Mouse (Mus musculus) limb, embryonic 11.5 days (tissue): ENCODE data around the gene Slc29a2. TPM values are rescaled to one million over a fixed set of nuclear protein-coding genes. Genes with fewer than 3 reads are reported as not detected.

Experiments used
- ATAC-seq: fragments of 200-750 bp; cut with Nextera tagmentation; 2 replicates; pipeline ENCODE4 v1.8.0; 2017; ENCODE audit warnings: low read depth; ENCODE audit not compliant: insufficient number of reproducible peaks, low FRiP score, low TSS enrichment
- DNase-seq: peaks from one replicate; pipeline ENCODE4 v3.0.0-alpha.2; 2015; ENCODE audit warnings: low spot score
- H3K27ac ChIP-seq: fragments of 300-500 bp; sonication (generic); replicated peaks from 2 replicates; pipeline ENCODE4 v1.5.1; 2014; ENCODE audit warnings: low read depth, mild to moderate bottlenecking, low read length
- H3K27me3 ChIP-seq: fragments of 300-500 bp; sonication (generic); 2 replicates; pipeline ENCODE4 v1.6.1; 2014; ENCODE audit warnings: mild to moderate bottlenecking, low read length, mixed read lengths; ENCODE audit not compliant: control insufficient read depth, insufficient read depth
- H3K36me3 ChIP-seq: fragments of 300-500 bp; sonication (generic); 2 replicates; pipeline ENCODE4 v1.6.1; 2014; ENCODE audit warnings: mild to moderate bottlenecking, low read length, moderate library complexity, mixed read lengths; ENCODE audit not compliant: control insufficient read depth, insufficient read depth
- H3K4me1 ChIP-seq: fragments of 300-500 bp; sonication (generic); 2 replicates; pipeline ENCODE4 v1.6.1; 2014; ENCODE audit warnings: low read length, mixed read lengths; ENCODE audit not compliant: control insufficient read depth, insufficient read depth
- H3K4me2 ChIP-seq: fragments of 300-500 bp; sonication (generic); 2 replicates; pipeline ENCODE4 v1.6.1; 2014; ENCODE audit warnings: low read depth, mild to moderate bottlenecking, moderate library complexity; ENCODE audit not compliant: severe bottlenecking
- H3K4me3 ChIP-seq: fragments of 300-500 bp; sonication (generic); 2 replicates; pipeline ENCODE4 v1.5.1; 2014; ENCODE audit warnings: low read depth, low read length
- H3K9ac ChIP-seq: fragments of 300-500 bp; sonication (generic); 2 replicates; pipeline ENCODE4 v1.6.1; 2014; ENCODE audit warnings: mild to moderate bottlenecking, low read length
- H3K9me3 ChIP-seq: fragments of 300-500 bp; sonication (generic); 2 replicates; pipeline ENCODE4 v1.6.1; 2016; ENCODE audit warnings: low read length; ENCODE audit not compliant: control insufficient read depth
- WGBS: fragments of 180-500 bp; shearing (Covaris S2); extraction: QIAGEN DNeasy Blood & Tissue Kit; methylation state at CpG from one replicate; pipeline ENCODE4 v1.1.7; 2014; 5-methylcytosine and 5-hydroxymethylcytosine counted together
- polyA plus RNA-seq: library from polyadenylated mRNA; unstranded; fragments of >200 nt; fragmentation: Nextera tagmentation; extraction: Ambion mirVana; gene quantifications from 2 replicates; pipeline ENCODE4 v1.2.1, GENCODE M21; 2014

Slc29a2 gene
- polyA plus RNA-seq, 1 experiment from 2014 or later: 5.0 TPM

DNA sequence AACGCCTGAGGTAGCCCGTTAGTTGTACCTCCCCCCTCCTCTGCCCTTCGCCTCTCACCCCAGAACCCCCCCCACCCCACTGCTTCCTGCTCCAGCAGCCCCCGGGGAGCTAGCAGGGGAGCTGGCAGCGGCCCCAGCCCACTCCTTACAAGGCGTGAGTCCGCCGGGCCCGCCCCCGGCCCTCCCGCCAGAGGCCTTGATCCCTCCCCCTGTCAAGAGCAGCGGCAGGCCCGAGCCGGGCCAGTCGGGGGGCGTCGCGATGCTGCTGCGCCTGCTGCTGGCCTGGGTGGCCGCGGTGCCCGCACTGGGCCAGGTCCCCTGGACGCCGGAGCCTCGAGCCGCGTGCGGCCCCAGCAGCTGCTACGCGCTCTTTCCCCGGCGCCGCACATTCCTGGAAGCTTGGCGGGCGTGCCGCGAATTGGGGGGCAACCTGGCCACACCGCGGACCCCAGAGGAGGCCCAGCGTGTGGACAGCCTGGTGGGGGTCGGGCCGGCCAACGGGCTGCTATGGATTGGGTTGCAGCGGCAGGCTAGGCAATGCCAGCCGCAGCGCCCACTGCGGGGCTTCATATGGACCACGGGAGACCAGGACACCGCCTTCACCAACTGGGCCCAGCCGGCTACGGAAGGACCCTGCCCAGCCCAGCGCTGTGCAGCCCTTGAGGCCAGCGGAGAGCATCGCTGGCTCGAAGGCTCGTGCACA, 44.4 kb downstream of the Slc29a2 start, which contains the start of gene Cd248:
Gene Cd248 (plus strand): TSS at position 212 of the 703 bp plus-strand sequence.
- Histone ChIP-seq H3K27ac (peak within 1 kb of the TSS; percentile 87), H3K27me3 (0 out of 2 replicates have a peak, but pooled peaks cover 2% of the 10 kb centered on the region), H3K36me3 (no peaks in the 10 kb centered on the region; the same call in 1 of the 2 replicates), H3K4me3 (peak within 1 kb of the TSS; percentile 57), H3K4me1 (peaks cover 47% of the 10 kb centered on the region), H3K4me2 (peak within 1 kb of the TSS; percentile 99), H3K9me3 (no peaks in the 10 kb centered on the region), H3K9ac (peak within 1 kb of the TSS; percentile 77)
- 1% methylated on average over 51 of the region's 56 CpGs for WGBS
- DNase-seq (peak; percentile 79), ATAC-seq (no peak)

DNA sequence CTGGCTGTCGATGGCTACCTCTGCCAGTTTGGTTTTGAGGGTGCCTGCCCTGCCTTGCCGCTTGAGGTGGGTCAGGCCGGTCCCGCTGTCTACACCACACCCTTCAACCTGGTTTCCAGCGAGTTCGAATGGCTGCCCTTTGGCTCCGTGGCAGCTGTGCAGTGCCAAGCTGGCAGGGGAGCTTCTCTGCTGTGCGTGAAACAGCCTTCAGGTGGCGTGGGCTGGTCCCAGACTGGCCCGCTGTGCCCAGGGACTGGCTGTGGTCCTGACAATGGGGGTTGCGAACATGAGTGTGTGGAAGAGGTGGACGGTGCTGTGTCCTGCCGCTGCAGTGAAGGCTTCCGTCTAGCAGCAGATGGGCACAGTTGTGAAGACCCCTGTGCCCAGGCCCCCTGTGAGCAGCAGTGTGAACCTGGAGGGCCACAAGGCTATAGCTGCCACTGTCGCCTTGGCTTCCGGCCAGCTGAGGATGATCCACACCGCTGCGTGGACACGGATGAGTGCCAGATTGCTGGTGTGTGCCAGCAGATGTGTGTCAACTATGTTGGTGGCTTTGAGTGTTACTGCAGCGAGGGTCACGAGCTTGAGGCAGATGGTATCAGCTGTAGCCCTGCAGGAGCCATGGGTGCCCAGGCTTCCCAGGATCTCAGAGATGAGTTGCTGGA, 45.0 kb downstream of the Slc29a2 start:
- DNase-seq: no peak
- 0 out of 2 replicates have a peak, but pooled peaks cover 2% of the 10 kb centered on the region for H3K27me3 ChIP-seq

GRCm38 (mm10) chr19:5069486-5069885, 45.8 kb downstream of the Slc29a2 start:
- H3K27ac ChIP-seq: 0 out of 2 replicates have a peak overlapping the region, but pooled peaks have one; percentile 98
- 0 out of 2 replicates have a peak overlapping the region, but pooled peaks have one; percentile 0 for H3K4me3 ChIP-seq
- H3K4me1 ChIP-seq: peaks cover 47% of the 10 kb centered on the region
- H3K9me3 ChIP-seq: no peaks in the 10 kb centered on the region
- ATAC-seq (no peak), DNase-seq (no peak)
- H3K36me3 ChIP-seq: no peaks in the 10 kb centered on the region; the same call in 1 of the 2 replicates
- no peak overlapping the region; the same call in 1 of the 2 replicates for H3K9ac ChIP-seq
- 73% methylated on average over 5 of the region's 5 CpGs for whole genome bisulfite sequencing
- H3K4me2 ChIP-seq: peak overlapping the region; percentile 99
- H3K27me3 ChIP-seq: 0 out of 2 replicates have a peak, but pooled peaks cover 2% of the 10 kb centered on the region

More for the DNA sequence above, 45.0 kb downstream of the Slc29a2 start:
- Histone ChIP-seq H3K4me2 (peak overlapping the region; percentile 99), H3K36me3 (no peaks in the 10 kb centered on the region; the same call in 1 of the 2 replicates), H3K4me1 (peaks cover 47% of the 10 kb centered on the region), H3K4me3 (peak overlapping the region; percentile 57), H3K27ac (no peak overlapping the region; the same call in 1 of the 2 replicates), H3K9ac (peak overlapping the region; percentile 77), H3K9me3 (no peaks in the 10 kb centered on the region)
- no peak for ATAC-seq
- 38% methylated on average over 21 of the region's 21 CpGs for WGBS

DNA sequence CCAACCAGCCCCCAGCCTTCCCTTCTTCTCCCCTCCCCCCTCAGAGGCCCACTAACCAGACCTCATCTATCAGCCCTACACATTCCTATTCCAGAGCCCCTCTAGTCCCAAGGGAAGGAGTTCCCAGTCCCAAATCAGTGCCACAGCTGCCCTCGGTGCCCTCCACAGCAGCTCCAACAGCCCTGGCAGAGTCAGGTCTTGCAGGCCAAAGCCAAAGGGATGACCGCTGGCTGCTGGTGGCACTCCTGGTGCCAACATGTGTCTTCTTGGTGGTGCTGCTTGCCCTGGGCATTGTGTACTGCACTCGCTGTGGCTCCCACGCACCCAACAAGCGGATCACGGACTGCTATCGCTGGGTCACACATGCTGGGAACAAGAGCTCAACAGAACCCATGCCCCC, 46.3 kb downstream of the Slc29a2 start:
- no peaks in the 10 kb centered on the region; the same call in 1 of the 2 replicates for H3K36me3 ChIP-seq
- H3K27me3 ChIP-seq: 0 out of 2 replicates have a peak, but pooled peaks cover 2% of the 10 kb centered on the region
- H3K4me2 ChIP-seq: peak overlapping the region; percentile 99
- WGBS: 81% methylated on average over 7 of the region's 7 CpGs
- peaks cover 44% of the 10 kb centered on the region for H3K4me1 ChIP-seq
- peak overlapping the region; percentile 98 for H3K27ac ChIP-seq
- H3K9me3 ChIP-seq: no peaks in the 10 kb centered on the region
- ATAC-seq (no peak), DNase-seq (no peak)
- H3K9ac ChIP-seq: no peak overlapping the region
- H3K4me3 ChIP-seq: peak overlapping the region; percentile 0; the same call in 1 of the 2 replicates

DNA sequence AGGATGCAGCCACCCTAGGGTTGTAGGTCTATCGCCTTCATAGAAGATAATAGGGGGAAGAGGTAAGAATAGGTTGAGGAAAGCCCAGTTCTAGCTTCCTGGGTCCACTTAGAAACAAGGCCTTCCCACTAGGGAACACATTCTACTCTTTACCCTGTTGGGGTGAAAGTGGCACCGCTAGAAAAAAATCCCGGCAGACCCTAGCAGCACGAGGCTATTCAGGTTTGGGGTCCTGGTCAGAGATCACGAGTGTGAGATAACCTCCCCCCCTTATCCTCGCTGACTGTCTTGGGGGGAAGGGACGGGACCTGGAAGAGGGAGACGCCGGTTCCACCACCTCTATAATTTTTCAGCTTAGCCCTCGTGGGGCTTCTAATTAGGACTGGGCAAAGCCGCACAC, 47.4 kb downstream of the Slc29a2 start:
- WGBS: 3% methylated on average over 11 of the region's 11 CpGs
- DNase-seq: no peak
- H3K4me1 ChIP-seq: peaks cover 44% of the 10 kb centered on the region
- H3K27me3 ChIP-seq: 0 out of 2 replicates have a peak, but pooled peaks cover 2% of the 10 kb centered on the region
- no peaks in the 10 kb centered on the region for H3K9me3 ChIP-seq
- ATAC-seq: no peak
- peak overlapping the region; percentile 58 for H3K9ac ChIP-seq
- H3K27ac ChIP-seq: peak overlapping the region; percentile 98
- peak overlapping the region; percentile 99 for H3K4me2 ChIP-seq
- no peaks in the 10 kb centered on the region; the same call in 1 of the 2 replicates for H3K36me3 ChIP-seq
- peak overlapping the region; percentile 37 for H3K4me3 ChIP-seq

GRCm38 (mm10) chr19:5071545-5072369, 48.1 kb downstream of the Slc29a2 start:
- peak overlapping the region; percentile 98 for H3K27ac ChIP-seq
- H3K4me3 ChIP-seq: peak overlapping the region; percentile 37
- H3K4me1 ChIP-seq: peaks cover 44% of the 10 kb centered on the region
- H3K9me3 ChIP-seq: no peaks in the 10 kb centered on the region
- peak overlapping the region; percentile 99 for H3K4me2 ChIP-seq
- peak; percentile 92 for ATAC-seq
- peak overlapping the region; percentile 58 for H3K9ac ChIP-seq
- under 1% methylated on average over 40 of the region's 40 CpGs for WGBS
- no peaks in the 10 kb centered on the region; the same call in 1 of the 2 replicates for H3K36me3 ChIP-seq
- H3K27me3 ChIP-seq: 0 out of 2 replicates have a peak, but pooled peaks cover 2% of the 10 kb centered on the region
- peak; percentile 96 for DNase-seq

- peak overlapping the region; percentile 37 for H3K4me3 ChIP-seq
- WGBS: 2% methylated on average over 20 of the region's 20 CpGs
- ATAC-seq: peak; percentile 18
- H3K4me1 ChIP-seq: peaks cover 36% of the 10 kb centered on the region
- H3K4me2 ChIP-seq: peak overlapping the region; percentile 99
- H3K9ac ChIP-seq: peak overlapping the region; percentile 9; the same call in 1 of the 2 replicates
- no peaks in the 10 kb centered on the region; the same call in 1 of the 2 replicates for H3K36me3 ChIP-seq
- no peaks in the 10 kb centered on the region for H3K9me3 ChIP-seq
- peak; percentile 71 for DNase-seq
- H3K27me3 ChIP-seq: 0 out of 2 replicates have a peak, but pooled peaks cover 2% of the 10 kb centered on the region
- H3K27ac ChIP-seq: peak overlapping the region; percentile 98
Observed at GRCm38 (mm10) chr19:5072389-5073019, 48.8 kb downstream of the Slc29a2 start.
